Mouse (Mus musculus) cerebellum, adult 11 months (tissue): ENCODE data around the gene Ccnq.
"Not testable (repeated sequence)": the region's sequence is repeated elsewhere in the genome, so short reads cannot be mapped to it uniquely, and the experiment has no call there.

Source experiments
- DNase-seq: peaks from one replicate; pipeline ENCODE4 v3.0.0; 2022

Ccnq gene

DNA sequence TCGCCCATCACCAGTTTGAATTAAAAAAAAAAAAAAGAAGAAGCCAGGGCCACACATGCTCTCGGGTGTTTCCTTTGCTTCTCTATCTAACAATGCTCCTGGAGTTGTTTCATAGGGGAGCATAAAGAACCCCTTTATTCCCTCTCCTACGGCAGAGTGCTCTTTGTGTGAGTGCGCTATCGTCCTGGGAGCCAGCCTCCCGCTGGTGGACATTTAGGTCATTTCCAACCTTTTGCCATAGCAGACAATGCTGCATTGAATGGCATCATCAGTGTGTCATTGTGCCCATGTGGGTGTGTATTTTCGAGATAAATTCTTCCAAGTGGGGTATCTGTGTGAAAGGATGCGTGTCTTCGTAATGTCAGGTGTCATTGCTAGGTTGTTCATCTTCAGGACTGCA lies 9.6 kb upstream of the Ccnq start:
- no peak for DNase-seq

DNA sequence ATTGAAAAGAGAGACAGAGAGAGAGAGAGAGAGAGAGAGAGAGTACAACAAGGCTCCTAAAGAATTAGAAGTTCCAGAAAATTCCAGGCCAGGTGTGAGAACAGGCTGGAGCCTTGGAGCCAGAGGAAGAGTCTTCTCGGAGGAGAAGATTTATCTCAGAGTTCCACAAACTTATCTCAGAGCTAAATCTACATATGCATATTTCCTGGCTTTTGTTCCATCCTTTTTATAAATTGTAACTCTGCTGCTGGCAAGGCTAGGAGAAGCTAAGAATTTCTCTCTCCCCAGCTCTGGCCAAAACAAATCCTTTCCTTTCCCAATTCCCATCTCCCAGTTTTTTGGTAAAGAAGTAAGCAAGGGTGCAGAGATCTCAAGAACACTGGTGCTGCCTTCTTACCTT lies 3.8 kb upstream of the Ccnq start:
- no peak for DNase-seq

DNA sequence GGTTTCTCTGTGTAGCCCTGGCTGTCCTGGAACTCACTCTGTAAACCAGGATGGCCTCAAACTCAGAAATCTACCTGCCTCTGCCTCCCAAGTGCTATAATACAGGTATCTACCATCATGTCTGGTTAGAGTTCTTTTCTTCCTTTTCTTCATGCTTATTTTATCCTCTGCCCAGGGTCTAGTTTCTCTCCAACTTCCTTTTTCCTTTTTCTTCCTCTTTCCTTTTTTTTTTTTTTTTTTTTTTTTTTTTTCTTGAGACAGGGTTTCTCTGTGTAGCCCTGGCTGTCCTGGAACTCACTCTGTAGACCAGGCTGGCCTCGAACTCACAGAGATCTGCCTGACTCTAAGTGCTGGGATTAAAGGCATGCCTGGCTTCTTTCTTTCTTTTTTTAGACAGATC lies 2.6 kb upstream of the Ccnq start:
- not testable (repeated sequence) for DNase-seq

DNA sequence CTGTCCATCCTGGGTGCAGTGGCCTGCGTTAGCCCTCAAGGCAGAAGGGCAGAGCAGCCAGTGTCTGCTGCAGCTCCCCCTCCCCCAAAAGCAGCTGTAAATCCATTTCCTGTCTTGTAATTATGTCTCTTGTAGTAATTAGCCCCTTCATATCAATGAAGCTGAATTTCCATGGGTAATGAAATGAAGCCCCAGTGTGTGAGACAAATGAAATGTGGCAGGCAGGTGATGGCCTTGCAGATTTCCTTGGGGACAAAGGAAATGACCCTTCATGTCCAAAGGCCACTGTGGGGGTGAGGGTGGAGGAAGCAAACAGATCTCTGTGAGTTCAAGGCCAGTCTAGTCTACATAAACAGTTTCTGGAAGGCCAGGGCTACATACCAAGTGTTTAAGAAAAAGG lies 1.7 kb upstream of the Ccnq start:
- no peak for DNase-seq

DNA sequence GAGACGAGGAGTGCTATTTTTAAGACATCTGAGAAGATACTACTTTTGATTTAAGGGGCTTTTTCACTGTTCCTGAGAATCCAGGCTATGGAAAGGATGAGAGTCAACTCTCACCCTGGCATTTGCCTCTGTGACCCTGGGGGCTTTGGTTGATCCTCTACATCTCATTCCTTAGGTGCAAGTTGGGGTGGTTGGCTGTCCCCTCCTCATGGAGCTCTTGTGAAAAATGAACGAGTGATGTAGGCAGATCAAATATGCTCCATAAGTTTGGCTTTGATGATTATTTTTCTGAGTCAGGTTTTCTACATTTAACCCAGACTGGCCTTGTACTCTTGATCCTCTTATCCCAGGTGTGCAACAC lies 294 bp upstream of the Ccnq start:
- no peak for DNase-seq

DNA sequence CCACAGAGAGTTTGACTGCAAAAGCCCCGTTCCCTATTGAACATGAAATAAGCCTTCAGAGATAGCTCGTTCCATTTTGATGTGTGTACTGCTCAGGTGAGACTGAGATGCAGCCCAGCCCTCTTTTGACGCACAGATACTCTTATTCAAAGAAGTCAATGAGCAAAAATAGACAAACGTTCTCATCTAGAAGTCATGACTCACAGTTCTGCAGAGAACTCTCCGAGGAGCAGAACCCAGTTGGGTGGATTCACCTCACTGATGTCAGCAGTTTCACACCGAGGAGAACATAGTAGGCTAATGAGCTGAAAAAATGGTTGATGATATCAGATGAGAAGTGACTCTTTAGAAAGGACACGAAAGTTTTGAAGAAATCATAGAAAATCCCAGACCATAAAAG lies 5.3 kb downstream of the Ccnq start:
- DNase-seq: no peak

DNA sequence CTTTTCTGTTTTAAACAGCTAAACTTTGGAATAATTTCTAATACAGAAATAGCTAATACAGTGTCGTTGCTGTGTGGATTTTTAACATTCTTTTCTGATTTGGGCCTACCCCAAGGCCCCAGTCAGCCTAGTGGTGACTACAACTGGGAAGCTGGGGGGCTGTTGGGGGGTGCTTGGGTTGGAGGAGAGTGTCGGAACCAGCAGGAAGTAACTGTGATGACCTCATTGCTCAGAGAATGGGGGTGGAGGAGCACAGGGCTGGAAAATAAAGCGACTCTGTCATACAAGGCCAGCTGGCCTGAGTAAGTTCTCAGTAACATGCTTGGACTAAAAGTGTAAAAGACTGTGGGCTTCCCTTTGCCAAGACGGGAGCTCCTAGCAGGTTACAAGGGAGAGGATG lies 6.1 kb downstream of the Ccnq start:
- DNase-seq: no peak

DNA sequence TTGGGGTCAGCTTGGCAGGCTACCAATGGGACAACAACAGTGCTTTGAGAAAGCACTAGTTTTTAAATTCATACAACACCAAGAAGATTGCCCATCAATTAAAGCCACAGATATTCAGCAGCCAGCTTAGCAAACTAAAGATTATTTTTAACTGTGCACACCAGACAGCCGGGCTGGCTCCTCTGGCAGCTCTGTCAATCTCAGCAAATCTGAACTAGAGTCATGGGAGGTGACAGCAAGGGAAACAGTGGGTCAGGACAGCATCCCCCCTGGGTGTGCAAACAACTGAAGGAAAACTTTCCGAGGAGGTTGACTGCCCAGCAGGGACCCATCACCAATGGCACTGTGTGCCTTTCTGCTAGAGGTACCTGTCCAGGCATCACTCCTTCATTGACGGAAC lies 9.1 kb downstream of the Ccnq start:
- DNase-seq: no peak

DNA sequence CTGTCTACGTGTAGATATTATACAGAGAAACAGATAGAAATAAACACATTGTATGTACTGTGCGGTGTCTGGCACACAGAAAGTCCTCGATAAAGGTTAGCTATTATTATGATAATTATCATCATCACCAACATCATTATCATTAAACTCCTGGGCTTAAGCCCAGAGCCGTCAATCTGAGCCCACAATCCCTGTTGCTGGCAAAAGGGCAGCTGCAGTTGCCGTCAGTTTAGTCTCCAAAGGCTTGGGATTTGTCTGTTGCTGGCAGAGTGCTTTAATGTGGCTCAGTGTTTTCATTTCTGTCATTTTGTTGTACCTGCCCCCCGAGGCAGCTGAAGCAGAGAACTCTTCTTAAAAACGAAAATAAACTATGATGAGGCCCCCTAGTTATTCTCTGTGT lies 9.6 kb downstream of the Ccnq start:
- DNase-seq: no peak

DNA sequence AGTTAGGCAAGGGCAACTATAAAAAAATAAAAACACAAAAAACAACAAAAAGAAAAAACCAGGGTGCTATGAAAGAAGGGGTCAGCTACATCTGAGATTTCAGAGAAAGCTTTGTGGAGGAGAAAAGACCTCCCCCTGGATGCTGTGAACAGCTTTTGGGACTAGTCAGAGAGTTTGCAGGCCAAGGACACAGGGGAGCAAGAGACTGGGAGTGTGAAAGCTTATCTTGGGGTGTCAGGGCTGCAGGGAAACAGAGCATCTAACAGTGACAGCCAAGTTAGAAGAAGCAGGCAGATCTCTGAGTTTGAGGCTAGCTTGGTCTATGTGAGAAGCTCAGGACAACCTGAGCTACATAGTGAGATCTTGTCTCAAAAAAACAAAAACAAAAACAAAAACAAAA lies 12.2 kb downstream of the Ccnq start:
- DNase-seq: no peak

DNA sequence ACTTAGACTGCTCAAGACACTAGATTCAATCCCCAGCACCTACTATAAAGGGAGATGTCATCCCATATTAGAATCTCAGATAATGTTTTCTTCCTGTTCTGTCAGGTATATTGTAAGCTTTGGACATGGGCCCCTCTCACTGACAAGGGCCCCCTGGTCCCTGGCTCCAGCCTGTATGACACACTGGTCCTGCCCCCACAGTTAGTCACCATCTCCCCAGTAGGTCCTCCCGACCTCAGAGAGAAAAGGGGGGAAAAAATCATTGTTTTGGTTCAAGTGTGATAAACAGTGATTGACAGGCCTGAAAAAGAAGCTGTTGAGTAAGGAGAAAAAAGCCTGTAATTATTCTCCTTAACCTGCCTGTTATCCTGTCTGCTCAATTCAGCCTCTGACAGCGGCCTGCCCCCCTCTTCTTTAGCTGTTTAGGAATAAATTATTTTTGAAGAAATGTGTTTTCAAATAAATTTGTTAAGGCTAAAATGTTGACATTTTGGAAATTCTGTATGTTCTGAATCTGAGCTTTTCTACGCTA lies 14.6 kb downstream of the Ccnq start:
- DNase-seq: no peak

DNA sequence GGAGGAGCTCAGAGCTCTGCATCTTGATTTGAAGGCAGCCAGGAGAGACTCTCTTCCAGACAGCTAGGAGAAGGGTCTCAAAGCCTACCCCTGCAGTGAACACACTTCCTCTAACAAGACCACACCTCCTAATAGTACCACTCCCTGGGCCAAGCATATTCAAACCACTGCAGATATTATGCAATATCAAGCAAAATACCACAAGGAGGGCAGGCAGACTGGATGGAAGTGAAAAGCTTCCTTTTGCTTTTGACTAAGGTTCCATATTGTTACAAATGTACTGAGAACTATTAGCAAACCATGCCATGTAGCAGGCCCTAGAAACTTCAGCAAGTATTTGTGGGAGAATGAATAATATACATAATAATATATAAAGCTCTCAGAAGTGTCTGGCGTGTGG lies 16.4 kb downstream of the Ccnq start:
- no peak for DNase-seq

DNA sequence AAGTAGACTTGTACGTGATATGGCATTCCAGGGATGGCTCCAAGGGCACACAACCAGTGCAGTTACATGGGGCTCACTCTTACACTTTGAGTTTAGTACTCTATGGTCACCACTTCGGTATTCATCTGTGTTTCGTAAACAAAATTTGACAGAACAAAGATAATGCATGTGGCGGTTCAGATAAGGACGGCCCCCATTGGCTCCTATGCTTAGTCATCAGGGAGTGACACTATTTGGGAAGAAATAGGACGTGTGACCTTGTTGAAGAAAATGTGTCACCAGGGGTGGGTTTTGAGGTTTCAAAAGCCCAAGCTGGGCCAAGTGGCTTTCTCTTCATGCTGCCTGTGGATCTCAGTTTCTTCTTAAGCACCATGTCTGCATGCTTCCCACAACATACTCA lies 18.9 kb downstream of the Ccnq start:
- DNase-seq: no peak

DNA sequence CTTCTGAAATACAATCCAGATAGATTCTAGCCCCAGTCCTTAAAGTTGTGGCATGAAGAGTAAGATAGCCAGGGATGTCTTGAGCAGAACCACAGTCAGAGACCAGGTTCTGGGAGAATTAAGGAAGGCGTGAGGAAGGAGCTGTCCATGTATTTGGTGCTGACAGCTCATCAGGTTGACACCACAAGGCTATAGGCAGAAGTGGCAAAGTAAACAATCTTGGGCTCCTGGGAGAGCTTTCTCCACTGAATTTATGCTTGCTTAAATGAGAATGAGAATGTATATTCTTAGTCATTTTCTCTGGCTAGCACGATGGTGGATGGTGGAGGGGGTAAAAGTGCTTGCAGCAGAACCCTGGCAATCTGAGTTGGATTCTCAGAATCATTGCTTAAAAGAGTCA lies 20.6 kb downstream of the Ccnq start:
- DNase-seq: no peak

DNA sequence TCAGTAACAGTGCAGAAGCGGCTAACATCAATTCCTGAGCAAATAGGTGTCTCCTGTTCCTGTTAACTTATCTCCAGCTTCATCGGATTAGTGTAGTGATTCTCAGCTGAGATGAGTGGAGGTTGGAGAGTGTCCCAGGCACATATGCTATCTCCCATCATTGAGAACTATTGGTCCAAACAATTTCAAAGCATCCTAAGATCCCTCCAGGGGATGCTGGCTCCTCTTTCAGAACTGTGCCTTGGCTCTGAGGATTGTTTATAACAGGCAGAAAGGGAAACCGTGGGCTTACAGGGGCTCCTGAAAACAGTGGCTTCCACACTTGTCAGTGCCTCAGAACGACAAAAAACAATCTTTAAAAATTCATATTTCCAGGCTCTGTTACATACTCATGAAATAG lies 23.5 kb downstream of the Ccnq start:
- no peak for DNase-seq

DNA sequence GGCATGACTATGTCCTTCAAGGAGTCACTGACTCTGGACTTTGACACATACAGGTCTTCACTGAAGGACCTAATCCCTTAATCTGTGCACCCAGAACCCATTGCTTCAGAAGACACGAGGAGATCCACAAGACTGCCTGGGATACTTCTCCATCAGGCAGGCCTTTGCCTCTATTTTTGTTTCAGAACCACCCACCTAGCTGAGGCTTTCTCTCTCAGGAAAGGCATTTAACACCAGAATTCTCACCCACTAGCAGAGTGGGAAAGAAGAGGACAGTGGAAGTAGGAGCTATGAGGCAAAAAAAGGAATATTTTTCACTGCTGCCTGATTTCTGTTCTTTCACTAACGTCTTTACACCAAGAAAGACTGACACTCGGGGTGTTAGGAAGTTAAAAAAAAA lies 25.2 kb downstream of the Ccnq start:
- DNase-seq: no peak

DNA sequence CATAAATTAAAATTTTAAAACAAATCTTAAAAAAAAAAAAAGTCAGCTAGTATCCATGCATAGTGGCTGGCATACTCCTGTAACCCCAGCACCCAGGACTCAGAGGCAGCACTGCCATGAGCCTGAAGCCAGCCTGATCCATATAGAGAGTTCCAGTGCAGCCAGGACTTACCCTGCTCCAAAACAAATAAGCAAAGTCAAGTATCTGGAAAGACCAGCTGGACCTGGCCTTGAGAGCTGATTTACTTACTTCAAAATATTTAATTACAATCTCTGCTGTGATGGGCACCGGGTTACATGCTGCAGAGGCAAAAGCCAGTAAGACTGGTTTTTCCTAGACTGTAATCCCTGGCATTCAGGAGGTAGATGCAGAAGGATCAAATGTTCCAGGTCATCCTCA lies 26.7 kb downstream of the Ccnq start:
- no peak for DNase-seq

DNA sequence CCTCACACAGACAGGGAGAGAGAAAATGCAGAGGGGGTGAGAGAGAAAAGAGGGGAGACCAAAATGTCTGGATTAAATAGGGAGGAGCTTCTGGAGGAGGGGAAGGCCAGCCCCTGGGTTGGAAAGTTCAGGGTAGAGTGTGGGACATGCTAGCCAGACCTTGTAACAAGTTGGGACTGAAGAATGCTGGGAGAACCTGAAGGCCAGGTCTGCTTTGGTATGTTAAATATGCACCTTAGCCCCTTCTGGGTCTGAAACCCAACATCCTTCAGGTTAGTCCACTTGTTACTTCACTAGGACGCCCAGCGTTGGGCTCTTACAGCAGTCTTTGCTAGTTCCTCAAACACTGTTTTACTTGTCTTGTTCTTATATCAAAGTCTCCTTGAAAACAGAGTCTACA lies 30.1 kb downstream of the Ccnq start:
- no peak for DNase-seq

DNA sequence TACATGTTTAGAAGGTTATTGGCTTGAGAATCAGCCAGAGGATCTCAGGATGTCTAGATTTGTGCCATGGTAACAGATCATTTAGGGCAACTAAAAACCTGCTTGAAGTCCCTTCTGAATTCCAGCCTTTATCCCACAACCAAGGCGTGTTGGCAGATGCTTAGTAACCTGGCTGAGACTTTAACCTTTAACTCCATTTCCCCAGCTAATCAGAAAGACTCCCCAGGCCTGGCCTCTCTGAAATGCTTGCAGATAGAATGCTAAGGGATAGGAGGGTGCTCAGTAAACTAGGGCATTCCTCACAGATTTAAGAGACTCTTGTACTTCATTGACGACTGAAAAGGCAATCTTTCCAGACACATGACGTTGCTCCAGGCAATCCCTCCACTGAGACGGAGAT lies 33.9 kb downstream of the Ccnq start:
- no peak for DNase-seq

DNA sequence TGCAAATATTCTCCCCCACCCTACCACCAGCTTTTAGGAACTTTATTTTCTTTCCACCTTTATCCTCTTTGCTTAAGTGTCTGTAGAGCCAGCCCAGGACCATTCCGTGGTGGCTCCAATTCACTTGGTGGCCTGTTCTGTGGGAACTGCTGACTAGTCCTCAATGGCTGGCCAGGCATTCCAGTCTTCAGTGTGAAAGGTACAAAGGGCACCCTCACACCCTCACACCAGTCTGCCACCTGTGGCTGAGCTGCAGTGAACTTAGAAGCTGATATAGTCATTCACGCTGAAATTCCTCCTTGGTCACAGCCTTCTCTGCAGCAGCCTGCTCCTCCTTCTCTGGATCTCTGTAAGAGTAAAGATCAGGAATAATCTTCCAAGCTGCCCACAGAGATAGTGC lies 42.9 kb downstream of the Ccnq start:
- DNase-seq: no peak

DNA sequence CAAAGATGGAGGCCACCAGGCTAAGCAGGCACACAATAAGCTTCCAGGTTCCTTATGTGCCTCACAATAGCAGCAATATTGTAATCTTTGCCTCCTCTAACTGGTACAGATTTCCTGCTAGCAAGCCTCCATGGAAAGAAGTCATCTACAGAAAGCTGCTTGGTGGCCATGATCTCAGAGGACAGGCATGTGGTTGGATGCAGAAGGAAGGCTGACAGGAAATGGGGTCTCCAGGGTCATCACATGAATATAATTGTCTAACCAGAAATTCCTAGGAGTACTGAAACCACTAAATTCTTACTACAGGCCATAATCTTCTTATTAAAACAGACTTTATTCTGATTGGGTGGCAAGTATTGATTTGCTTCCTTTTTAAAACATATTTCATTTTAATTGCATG lies 45.5 kb downstream of the Ccnq start:
- DNase-seq: no peak

DNA sequence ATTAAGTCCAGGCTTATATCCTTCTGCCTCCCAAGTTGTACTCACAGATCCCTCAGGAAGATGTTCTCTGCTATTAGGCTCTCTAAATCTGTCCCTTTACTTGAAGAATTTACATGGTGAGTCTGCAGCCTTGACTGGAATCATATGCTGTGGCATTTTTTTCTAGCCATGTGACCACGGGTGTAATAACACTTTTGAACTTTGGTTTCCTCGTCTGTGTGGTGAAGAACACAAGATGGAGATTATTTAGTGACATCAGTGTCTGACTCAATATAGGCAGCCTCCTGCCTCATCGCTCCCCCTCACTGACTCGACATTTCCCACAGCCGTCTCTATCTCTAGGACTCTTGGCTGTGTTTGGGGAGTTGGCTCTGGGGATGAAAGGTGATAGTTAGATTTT lies 48.4 kb downstream of the Ccnq start:
- DNase-seq: no peak

DNA sequence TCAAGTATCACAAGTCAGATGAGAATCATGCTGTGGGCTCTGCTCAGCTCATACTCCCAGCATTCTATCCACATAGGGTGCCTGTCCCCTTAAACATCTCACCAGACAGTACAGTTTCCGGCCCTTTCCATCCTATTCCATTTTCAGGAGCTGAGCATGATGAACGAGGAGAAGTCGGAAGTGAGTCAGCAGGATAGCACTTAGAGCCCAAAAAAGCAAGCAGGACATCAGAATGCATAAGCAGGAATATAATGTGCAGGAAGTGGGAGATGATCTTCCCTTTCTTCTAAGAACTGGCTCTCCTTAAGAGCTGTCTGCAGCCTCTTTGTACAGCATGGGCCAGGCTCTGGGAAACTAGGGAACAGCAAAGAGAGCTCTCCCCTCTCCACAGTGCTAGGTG lies 49.2 kb downstream of the Ccnq start:
- no peak for DNase-seq
